Mouse (Mus musculus) lung, adult 2 months (tissue): ENCODE measurements around the gene Stpg1. TPM values are rescaled to one million over a fixed set of nuclear protein-coding genes. Genes with fewer than 3 reads are reported as not detected.

Experiments
- DNase-seq: peaks from one replicate; pipeline ENCODE4 v3.0.0; 2022
- H3K4me1 ChIP-seq: fragments of 200-500 bp; 2 replicates; pipeline ENCODE4 v1.6.1; 2011; ENCODE audit warnings: low read length; ENCODE audit not compliant: control insufficient read depth, insufficient read depth
- H3K4me3 ChIP-seq: fragments of 200-500 bp; replicated peaks from 2 replicates; pipeline ENCODE3; 2011; ENCODE audit warnings: low read depth, mild to moderate bottlenecking, control low read depth, low read length; ENCODE audit errors: extremely low read depth
- CTCF ChIP-seq: fragments of 200-500 bp; IDR thresholded peaks from 2 replicates; pipeline ENCODE4 v1.5.1; 2011; ENCODE audit warnings: mild to moderate bottlenecking, low read length, control low read depth; ENCODE audit not compliant: insufficient read depth
- POLR2A ChIP-seq: fragments of 200-500 bp; IDR thresholded peaks from 2 replicates; pipeline ENCODE4 v1.6.1; 2011; ENCODE audit warnings: low read depth, mild to moderate bottlenecking, control low read depth, low read length, borderline replicate concordance; ENCODE audit errors: extremely low read depth
- WGBS: fragments of 180-500 bp; shearing (Covaris S2); methylation state at CpG from one replicate; pipeline ENCODE4 v1.1.7; 2018; 5-methylcytosine and 5-hydroxymethylcytosine counted together
- polyA plus RNA-seq: library from polyadenylated mRNA; depleted of rRNA; stranded (reverse); fragments of >200 nt; gene quantifications from 2 replicates; pipeline ENCODE4 v1.2.3, GENCODE M21; 2012

Gene Stpg1
- polyA plus RNA-seq, 1 experiment, result 1.3 TPM

DNA sequence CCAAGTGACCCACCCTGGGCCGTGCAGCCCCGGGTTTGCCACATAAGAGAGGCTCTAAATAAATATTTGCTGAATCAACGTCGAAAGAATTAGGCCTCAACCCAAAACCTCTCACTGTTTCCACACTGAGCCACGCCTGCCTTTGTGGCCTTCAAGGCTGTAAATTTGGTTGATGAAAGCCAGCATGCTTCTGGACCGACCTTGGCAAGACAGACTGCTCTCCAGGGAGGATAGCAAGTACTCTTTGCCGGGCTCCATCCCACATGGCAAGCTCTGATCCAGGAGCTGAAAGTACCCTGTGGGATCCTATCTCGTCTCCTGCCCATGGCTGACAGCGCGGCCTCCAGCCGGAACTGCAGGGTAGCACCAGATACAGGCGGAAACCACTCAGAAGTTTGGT, 14.9 kb downstream of the Stpg1 start:
- 65% methylated on average over 12 of the region's 12 CpGs for WGBS
- no peaks in the 10 kb centered on the region for H3K4me1 ChIP-seq
- no peak for TF ChIP-seq CTCF
- TF ChIP-seq POLR2A, result no peak
- H3K4me3 ChIP-seq, result no peak overlapping the region
- no peak for DNase-seq

GRCm38 (mm10) chr4:135513865-135514264, 19.3 kb downstream of the Stpg1 start:
- DNase-seq, result no peak
- 83% methylated on average over 7 of the region's 7 CpGs for WGBS
- TF ChIP-seq CTCF, result no peak
- no peak for TF ChIP-seq POLR2A
- Histone ChIP-seq H3K4me1 (no peaks in the 10 kb centered on the region), H3K4me3 (no peak overlapping the region)

- H3K4me3 ChIP-seq, result no peak overlapping the region
- TF ChIP-seq CTCF, result no peak
- TF ChIP-seq POLR2A, result no peak
- no peak for DNase-seq
- WGBS, result 69% methylated on average over 14 of the region's 14 CpGs
- H3K4me1 ChIP-seq, result no peaks in the 10 kb centered on the region
Observed at GRCm38 (mm10) chr4:135514925-135515324, 20.3 kb downstream of the Stpg1 start.

- peak; percentile 63 for DNase-seq
- 43% methylated on average over 15 of the region's 15 CpGs for WGBS
- Histone ChIP-seq H3K4me1 (no peaks in the 10 kb centered on the region), H3K4me3 (no peak overlapping the region)
- TF ChIP-seq CTCF, result peak; percentile 89
- TF ChIP-seq POLR2A, result no peak
Observed at GRCm38 (mm10) chr4:135516351-135517316, 22.0 kb downstream of the Stpg1 start.

- H3K4me3 ChIP-seq, result no peak overlapping the region
- 72% methylated on average over 12 of the region's 12 CpGs for WGBS
- TF ChIP-seq POLR2A, result no peak
- no peak for DNase-seq
- H3K4me1 ChIP-seq, result no peaks in the 10 kb centered on the region
Observed at GRCm38 (mm10) chr4:135518135-135518534, 23.5 kb downstream of the Stpg1 start.

- 65% methylated on average over 9 of the region's 9 CpGs for WGBS
- no peak for TF ChIP-seq POLR2A
- no peak for TF ChIP-seq CTCF
- DNase-seq, result no peak
Observed at GRCm38 (mm10) chr4:135520421-135520820, 25.8 kb downstream of the Stpg1 start.

DNA sequence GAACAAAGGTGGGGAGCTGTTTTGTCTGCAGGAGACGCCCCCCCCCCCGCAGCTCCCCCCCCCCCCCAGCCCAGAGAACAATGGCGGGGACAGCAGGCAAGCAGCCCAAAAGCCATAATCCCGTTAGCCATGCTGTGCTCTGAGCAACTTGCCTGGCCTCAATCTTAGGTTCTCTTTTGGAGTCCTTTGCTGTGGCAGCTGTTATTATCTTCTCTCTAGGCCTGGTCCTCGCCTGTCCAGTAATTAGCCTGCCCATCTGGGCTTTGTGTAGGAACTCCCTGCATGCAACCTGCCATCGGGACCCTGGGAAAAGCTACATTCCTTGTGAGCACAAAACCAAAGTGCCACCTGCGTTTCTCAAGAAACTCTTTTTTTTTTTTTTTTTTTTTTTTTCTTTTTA, 29.3 kb downstream of the Stpg1 start:
- no peak overlapping the region for H3K4me3 ChIP-seq
- no peaks in the 10 kb centered on the region for H3K4me1 ChIP-seq
- TF ChIP-seq CTCF (no peak), POLR2A (no peak)
- DNase-seq, result no peak
- 26% methylated on average over 7 of the region's 7 CpGs for WGBS

More at GRCm38 (mm10) chr4:135520421-135520820, 25.8 kb downstream of the Stpg1 start:
- Histone ChIP-seq H3K4me3 (no peak overlapping the region), H3K4me1 (no peaks in the 10 kb centered on the region)

GRCm38 (mm10) chr4:135525057-135525456, 30.5 kb downstream of the Stpg1 start:
- WGBS, result 70% methylated on average over 12 of the region's 12 CpGs
- DNase-seq, result no peak
- TF ChIP-seq POLR2A (no peak), CTCF (no peak)
- H3K4me3 ChIP-seq, result no peak overlapping the region
- H3K4me1 ChIP-seq, result no peaks in the 10 kb centered on the region

- WGBS, result 42% methylated on average over 14 of the region's 14 CpGs
- no peak for TF ChIP-seq CTCF
- no peak for TF ChIP-seq POLR2A
Observed at GRCm38 (mm10) chr4:135526039-135526710, 31.6 kb downstream of the Stpg1 start.

More at GRCm38 (mm10) chr4:135526039-135526710, 31.6 kb downstream of the Stpg1 start:
- Histone ChIP-seq H3K4me3 (no peak overlapping the region), H3K4me1 (no peaks in the 10 kb centered on the region)
- no peak for DNase-seq
